Mouse (Mus musculus) brain, embryonic 14.5 days (tissue): Measurements from ENCODE around the gene Hdac7.

Experiments
- CTCF ChIP-seq: fragments of 200-500 bp; IDR thresholded peaks from 2 replicates; pipeline ENCODE4 v1.5.1; 2012; ENCODE audit warnings: inconsistent platforms, mild to moderate bottlenecking, moderate library complexity, borderline replicate concordance; ENCODE audit not compliant: insufficient read depth, insufficient read length; ENCODE audit errors: extremely low read depth
- POLR2A ChIP-seq: fragments of 200-500 bp; IDR thresholded peaks from 2 replicates; pipeline ENCODE4 v1.6.1; 2012; ENCODE audit warnings: mild to moderate bottlenecking, inconsistent platforms, borderline replicate concordance; ENCODE audit not compliant: poor library complexity, insufficient read depth, insufficient read length, severe bottlenecking; ENCODE audit errors: extremely low read depth

DNA sequence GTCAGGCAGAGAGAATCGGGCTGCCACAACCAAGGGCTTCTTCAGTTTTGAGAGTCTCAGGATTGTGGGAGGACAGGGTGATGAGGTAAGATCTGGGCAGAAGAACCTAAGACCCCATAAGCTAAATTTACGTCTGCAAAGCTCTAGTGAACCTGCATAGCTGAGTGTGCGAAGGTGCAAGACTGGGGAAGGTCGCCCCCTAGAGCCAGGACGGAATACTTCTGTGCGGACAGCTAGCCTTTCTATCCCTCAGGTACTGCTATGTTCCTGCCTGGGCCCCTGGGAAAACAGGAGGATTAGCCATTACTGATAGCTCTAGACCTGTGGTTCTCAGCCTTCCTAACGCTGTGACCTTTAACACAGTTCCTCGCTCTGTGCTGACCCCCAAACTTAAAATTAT is 67.8 kb downstream of the Hdac7 start:
- TF ChIP-seq CTCF, result peak; percentile 83
- no peak for TF ChIP-seq POLR2A
